Mouse (Mus musculus) intestine, embryonic 16.5 days (tissue): Measurements from ENCODE around the gene Mrpl42. TPM values are rescaled to one million over a fixed set of nuclear protein-coding genes. Genes with fewer than 3 reads are reported as not detected.

Source experiments
- polyA plus RNA-seq: library from polyadenylated mRNA; unstranded; fragments of >200 nt; fragmentation: Nextera tagmentation; extraction: Ambion mirVana; gene quantifications from 2 replicates; pipeline ENCODE4 v1.2.1, GENCODE M21; 2015

The Mrpl42 gene
- polyA plus RNA-seq, 1 experiment from 2014 or later = 385 TPM

Other genes starting within 250 kb of the Mrpl42 start
- 11.6 and 11.8 TPM in 2 replicates for gene Cradd, start 177.8 kb downstream of the Mrpl42 start, polyA plus RNA-seq
- 77.5 and 81.3 TPM in 2 replicates for gene Socs2, start 84.8 kb downstream of the Mrpl42 start, polyA plus RNA-seq
- gene Ube2n, start 13.2 kb upstream of the Mrpl42 start, polyA plus RNA-seq = 251 and 288 TPM in 2 replicates
- gene Nudt4, start 62.2 kb upstream of the Mrpl42 start, polyA plus RNA-seq = 34.2 and 58.2 TPM in 2 replicates
- gene Anapc15-ps, start 171.5 kb upstream of the Mrpl42 start, polyA plus RNA-seq = not detected in 2 replicates